Mouse (Mus musculus) cerebellum, postnatal 14 days (tissue): Measurements from ENCODE around the gene Hist1h4h.

Experiments
- DNase-seq, 2 experiments: peaks; one replicate each; pipeline ENCODE4 v3.0.0; 2021; ENCODE audit warnings: mixed read lengths in 2 of 2

Gene Hist1h4h

DNA sequence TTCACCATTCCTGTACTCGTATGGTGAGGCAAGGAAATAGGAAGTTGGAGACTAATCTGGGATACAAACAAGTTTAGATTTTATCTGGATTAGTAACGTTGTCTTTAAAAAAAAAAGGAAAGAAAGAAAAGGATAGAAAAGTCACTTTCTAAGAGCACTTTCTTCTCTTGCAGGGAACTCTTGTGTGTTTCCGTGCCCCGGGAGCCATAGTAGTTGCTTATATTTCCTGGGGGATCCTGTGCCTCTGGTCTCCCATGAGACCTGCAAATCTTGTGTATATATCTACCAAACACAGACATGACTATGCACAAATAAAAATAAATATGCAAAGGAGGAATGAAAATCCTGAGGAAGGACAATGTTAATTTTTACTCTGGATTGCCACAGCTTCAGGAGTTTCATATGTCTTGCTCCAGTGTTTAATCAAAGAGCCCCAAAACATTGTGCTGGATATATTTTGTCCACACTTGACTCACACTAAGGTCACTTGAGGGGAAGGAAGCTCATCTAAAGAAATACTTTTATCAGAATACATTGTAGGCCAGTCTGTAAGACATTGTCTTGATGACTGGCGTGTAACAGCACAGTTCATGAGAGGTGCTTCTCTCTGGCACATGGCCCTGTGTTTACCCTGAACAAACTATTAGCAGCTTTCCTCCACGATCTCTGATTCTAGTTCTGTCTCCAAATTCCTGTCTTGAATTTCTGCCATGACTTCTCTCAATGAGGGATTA, 46.2 kb downstream of the Hist1h4h start:
- DNase-seq, result no peak

DNA sequence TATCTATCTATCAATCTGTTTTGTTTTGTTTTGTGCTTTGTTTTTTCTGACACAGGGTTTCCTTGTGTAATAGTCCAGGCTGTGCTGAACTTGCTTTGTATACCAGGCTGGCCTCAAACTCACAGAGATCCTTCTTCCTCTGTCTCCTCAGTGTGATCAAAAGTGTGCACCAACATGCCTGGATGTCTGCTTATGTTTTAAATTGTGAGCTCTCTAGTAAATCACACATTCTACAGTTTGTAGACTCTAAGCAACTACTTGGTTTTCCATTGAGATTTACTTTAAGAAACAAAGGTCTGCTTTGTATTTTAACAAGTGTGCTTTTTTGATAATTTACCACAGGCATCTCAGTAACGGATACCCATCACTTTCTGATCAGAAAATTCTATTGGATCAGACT, 47.0 kb downstream of the Hist1h4h start:
- no peak for DNase-seq
